Mouse (Mus musculus) brain, embryonic 18.5 days (tissue): ENCODE measurements around the gene Nudt19.
"Not testable (repeated sequence)": the region's sequence is repeated elsewhere in the genome, so short reads cannot be mapped to it uniquely, and the experiment has no call there.

Source experiments
- DNase-seq: peaks from one replicate; pipeline ENCODE4 v3.0.0-alpha.2; 2012; ENCODE audit warnings: low read depth, low spot score

Nudt19 gene

DNA sequence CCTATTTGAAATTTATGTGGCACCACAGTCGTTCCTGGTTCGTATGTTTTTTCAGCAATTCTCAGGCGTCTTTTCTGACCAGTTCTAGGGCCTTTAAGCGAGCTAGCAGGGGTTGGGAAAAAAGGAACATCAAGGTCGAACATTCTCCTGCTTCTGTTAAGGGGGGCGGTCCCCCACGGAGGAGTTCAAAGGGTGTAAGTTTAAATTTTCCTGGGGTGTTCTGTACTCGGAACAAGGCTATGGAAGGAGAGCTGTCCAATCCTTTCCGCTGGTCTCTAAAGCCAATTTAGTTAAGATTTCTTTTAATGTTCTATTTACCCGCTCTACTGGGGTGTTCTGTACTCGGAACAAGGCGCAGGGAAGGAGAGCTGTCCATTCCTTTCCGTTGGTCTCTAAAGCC, 9.9 kb upstream of the Nudt19 start:
- DNase-seq, result not testable (repeated sequence)

DNA sequence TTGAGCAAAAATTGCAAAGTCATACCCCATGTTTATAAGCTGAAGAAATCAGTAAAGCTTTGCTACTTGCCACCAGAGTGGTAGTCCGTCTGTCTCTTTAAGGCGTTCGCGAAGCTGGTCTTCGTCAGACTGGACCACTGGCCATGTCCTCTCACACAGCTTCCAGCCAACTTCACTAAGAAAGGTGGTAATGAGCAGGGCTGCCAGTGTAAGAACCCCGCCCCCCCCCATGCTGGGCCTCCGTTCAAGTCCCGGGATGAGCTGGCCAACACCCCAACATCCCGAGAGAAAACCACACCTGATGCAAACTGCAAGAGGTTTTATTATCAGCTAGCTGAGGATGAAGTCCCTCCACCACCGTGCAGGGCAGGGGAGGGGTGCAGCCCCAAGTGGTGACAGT, 8.8 kb upstream of the Nudt19 start:
- not testable (repeated sequence) for DNase-seq

DNA sequence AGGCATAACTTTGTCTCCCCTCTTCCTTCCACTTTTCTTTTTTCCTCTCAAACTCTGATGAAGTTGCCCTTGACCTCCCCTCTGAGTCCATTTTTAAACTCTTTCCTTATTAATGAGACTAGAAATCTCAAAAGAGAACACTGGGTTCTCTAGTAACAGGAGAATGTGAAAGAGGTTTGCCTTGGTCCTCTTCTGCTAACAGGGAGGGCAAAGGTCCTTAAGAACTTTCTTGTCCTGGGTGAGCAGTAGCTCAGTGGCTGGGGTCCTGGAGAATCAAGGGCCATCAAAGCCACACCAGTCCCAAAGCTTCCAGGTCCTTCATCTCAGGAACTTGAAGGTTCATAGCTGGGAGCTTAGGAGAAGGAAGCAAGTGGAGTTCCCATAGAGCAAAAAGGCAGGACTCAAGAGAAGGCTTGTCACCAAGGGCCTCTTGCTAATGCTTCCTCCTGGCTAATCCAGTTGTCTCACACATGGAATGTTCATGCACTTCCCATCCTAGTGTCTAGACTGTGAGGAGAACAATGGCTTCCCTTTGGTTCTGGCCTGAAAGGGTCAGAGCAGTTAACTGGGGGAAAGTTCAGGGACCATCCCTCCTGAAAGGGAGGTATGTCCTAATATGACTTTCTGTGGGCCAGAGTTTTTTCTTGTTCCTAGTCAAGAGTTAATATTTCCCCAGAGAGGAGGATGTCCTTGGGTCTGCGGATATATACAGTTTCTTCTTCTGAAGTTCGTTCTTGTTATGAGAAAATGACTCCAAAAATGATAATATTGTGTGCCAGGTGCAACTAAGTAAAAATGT, 8.2 kb upstream of the Nudt19 start:
- DNase-seq, result no peak

DNA sequence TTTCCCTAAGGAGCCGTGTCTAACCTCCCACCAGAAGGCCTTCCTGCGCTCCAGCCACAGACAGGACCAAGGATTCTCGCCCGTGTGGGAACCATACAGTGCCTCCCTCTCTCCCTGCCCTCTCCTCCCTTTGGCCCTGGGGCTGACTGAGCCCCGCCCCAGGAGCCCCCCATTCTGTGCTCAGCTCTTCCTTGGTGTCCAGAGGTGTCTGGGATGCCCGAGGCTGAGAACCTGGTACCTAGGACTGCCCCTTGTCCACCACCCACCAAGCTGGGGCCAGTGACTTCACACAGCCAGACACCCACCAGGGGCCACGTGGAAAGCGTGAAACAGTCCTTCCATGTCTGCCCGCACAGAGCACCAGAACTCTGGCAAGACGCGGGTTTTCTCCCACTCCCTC, 7.0 kb upstream of the Nudt19 start:
- DNase-seq, result no peak

DNA sequence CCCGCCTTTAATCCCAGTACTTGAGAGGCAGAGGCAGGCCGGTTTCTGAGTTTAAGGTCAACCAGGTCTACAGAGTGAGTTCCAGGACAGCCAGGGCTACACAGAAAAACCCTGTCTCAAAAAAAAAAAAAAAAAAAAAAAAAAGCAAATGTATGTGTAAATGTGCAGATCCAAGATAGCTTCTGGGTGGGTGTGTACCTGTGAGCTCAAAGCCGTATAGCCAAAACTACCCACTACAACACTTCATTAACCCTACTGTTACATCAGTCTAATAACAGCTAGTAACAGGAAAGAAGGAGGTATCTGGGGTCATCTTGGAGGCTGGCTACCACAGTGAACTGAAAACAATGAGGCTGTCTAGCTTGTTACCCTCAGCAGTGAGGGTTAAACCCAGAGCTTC, 3.7 kb upstream of the Nudt19 start:
- no peak for DNase-seq

DNA sequence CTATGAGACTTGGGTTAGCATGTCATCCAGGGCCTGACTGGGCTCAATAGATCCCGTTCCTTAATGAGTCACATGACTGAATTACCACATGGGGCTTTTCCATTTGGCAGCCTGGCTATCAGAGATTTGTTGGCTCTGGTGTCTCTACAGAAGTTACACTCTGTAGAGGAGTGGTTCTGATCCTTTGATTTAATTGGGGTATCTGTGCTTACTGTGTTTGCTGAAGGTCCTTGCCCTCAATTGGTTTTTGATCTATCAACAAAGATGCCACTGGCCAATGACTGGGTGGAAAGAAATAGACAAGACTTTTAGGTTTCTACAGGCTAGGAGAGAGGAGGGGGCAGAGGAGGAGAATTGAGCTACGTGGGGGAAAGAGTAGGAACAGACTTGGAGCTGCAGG, 2.6 kb upstream of the Nudt19 start:
- DNase-seq, result no peak

DNA sequence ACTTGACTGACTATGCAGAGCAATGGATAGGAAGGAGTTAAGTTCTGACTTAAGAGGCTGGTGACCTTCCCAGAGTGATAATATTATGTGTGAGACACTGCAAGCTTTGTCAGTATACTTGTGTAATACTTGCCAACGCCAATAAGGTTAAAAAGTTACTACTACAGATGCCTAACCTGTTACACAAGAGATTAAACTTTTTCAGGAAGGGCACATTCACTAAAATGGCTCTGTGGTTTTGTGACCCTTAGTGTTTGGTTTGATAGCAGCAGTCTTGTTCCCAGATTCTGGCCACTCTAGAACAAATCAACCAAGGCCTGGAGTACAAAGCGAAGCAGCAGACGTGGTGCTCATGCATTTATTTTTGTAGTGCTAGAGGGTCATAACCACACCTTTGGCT, 1.5 kb upstream of the Nudt19 start:
- no peak for DNase-seq

DNA sequence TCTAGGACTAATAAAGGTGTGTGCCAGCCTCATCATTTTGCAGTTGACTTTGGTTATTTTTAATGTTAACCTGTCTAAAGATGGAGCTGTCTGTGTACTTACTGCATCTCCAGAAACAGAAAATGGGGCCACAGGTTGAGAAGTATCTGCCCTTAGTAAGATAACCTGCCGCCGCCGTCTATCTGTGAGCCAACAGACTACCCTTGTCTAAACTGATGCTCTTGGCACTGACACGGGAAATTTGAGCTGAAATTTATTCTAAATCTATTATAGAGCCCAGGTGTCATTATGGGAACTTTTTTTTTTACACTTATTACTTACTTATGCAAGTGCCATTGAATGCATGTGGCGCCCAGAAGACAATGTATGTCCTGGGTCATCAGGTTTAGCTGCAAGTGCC, 801 bp upstream of the Nudt19 start:
- no peak for DNase-seq

DNA sequence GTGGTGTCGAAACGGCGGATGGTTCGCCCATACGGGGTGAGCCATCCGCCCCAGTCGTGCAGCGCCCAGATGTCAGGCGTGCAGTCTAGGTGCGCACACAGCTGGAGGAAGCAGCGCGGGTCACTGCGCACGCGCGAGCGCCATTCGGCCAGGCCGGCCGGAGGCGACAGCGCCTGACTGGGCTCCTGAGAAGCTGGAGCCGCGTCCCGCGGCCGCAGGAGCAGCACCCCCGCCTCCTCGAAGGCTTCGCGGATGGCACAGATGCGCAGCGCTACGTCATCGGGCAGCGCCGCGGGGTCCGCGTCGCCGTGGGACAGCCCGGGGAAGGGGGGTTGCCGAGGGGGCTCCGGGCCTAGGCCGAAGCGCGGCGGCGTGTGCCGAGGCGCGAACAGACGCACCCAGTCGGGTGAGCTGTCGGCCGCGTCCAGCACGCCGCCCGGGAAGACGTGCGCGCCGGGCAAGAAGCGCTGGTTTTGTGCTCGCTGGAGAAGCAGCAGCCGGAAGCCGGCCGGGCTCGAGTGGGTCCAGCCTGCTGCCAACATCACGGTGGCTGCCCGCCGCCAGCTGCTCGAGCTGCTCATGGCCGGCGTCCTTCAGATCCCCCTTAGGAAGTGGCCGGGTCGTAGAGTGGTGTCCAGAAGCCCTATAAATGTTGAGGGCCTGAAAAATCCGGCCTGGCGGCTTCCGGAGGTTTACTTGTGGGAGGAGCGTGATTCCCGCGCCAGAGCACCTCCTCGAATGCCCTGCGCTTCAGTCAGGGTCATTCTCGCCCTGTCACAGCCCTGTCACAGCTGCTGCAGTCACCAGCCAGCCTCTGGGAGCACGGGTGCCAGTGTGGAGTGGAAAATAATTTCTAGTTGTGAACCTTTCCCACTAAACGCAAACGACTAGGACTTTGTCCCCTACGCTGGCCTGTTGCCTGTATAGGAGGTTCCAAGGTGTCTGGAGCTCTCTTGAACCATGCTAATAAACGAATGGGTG, 590 bp downstream of the Nudt19 start:
- peak; percentile 79 for DNase-seq

DNA sequence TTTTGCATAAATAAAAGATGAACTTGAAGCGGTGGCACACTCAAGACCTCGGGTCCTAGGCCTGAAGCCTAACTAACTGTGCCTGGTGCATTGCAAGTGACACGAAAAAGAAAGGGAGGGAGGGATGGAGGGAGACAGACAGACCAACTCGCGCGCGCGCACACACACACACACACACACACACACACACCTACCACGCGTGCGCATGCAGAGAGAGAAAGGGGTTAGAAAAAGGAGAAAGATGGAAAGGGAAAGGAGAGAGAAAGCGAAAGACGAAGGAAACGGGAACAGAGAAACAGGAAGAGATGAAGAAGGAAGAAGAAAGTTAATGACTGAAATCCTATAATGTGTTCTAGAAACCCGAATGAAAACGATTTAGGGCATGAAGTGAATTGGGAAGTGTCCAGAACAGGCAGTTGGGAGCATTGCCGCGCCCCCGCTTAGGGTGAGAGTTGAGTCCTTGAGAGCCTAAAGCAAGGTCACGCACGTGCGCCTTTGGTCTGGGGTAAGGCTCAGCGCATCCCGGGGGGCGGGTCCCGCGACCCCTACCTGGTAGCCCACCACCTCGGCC, 1.4 kb downstream of the Nudt19 start:
- peak; percentile 22 for DNase-seq

DNA sequence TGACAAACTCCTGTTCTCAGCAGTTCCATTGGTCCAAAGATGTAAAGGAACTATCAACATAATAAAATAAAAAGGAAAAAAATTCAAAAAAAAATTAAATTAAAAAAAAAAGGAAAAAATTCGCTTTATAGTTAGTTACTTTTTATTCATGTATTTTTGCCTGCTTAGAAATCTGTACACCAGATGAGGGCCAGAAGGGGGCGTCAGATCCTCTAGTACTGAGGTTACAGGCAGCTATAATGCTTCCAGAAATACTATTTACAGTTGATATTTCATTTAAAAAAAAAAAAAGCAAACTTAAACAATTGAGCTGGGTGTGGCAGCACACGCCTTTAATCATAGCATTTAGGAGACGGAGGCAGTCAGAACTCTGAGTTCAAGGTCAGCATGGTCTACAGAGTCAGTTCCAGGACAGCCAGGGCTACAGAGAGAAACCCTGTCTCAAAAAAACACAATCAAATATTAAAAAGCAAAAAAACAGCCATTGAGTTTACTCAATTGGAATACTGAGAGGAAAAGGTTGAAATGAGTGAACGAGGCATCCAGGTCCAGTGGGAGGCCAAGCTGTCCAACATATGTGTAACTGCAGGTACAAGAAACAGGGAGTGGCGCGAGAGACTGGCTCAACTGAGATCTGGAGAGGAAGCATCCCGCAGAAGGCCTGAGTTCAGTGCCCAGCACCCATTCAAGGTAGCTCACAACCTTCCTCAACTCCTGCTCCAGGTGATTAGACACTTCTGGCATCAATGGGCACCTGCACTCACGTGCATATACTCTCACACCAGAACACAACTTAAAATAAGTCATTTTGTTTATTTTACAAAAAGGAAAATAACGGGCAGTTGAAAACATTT, 2.1 kb downstream of the Nudt19 start:
- no peak for DNase-seq

DNA sequence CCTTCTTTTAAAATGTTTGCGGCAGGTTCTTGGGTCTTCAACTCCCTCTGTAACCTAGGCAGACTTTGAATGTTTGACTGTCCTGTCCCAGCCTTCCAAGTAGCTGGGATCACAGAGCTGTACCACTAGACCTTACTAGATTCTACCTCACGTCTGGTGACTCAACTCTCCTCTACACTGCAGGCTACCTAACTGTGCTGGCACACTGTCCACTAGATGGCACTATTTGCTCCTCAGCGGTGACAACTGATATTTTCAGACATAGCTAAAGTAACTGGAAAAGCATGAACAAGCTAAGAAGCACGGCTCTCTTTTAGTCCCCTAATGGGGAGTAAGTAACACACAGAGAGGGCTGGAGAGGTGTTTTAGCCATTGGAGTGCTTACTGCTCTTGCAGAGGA, 10.2 kb downstream of the Nudt19 start:
- peak; percentile 34 for DNase-seq

DNA sequence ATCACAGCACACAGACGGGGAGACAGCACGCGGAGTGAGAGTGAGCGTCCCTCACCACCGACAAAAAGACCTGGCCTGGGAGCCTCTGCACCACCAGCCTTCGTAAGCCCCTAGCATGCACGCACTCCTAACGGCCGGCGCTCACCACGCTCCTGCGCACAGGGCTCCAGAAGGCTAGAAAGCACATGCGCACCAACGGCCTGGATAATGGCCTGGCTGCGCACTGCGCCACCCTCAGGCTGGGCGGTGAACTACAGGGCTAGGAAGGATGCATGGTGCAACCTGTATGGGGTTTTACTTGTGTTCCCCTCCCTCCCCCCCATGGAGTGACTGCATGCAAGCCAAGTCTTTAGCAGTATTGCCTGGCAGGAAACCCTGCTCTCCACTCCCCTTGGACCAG, 18.5 kb downstream of the Nudt19 start, which contains the start of gene Tdrd12:
Tdrd12 (minus strand) TSS at position 184 of the 400 bp plus-strand sequence.
- DNase-seq, result no peak

DNA sequence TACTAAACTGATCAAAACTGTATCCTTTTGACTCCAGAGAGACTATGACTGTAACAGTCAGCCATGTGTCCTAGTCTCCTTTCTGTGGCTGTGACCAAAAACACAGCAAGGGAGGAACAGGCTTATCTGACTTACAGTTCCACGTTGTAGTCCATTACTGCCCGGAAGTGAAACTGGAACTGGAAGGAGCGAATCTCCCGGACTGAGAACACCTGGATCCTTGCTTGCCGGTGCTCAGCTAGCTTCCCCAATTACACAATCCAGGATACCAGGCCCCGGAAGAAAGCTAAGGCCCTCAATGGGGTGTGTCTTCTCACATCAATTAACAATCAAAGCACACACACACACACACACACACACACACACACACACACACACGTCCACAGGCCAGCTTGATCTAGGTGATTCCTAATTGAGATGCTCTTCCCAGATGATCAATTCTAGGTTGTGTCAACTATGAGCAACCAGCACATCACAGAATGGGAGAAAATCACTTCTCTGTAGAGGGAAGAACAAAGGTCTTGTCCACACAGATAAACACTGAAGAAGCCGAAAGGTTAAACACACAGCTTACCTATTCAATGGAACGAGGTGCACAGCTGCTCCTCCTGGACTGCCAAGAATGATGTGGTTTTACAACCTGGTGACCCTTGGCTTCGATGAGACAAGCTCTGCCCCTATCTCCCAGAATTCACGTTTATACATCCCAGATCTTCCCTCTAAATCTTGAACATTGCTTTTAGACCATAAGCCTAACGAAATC, 20.2 kb downstream of the Nudt19 start:
- no peak for DNase-seq

DNA sequence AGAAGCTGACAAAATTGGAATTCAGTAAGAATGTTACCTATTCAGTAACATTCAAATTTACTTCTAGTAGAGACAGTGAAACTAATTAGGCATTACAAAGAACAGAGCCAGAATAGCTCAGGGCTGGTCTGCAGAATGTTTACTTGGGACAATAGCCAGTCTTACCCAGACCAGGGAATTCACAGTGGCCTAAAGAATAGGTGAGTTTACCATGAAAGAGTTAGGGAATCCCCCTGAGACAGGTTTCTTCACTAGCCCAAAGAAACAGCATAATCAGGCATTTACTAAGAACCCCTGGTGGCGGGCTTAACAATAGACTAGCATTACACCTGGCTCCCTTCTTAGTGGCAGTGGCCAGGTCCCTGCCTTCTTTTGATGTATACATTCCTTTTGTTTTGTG, 25.6 kb downstream of the Nudt19 start:
- not testable (repeated sequence) for DNase-seq

DNA sequence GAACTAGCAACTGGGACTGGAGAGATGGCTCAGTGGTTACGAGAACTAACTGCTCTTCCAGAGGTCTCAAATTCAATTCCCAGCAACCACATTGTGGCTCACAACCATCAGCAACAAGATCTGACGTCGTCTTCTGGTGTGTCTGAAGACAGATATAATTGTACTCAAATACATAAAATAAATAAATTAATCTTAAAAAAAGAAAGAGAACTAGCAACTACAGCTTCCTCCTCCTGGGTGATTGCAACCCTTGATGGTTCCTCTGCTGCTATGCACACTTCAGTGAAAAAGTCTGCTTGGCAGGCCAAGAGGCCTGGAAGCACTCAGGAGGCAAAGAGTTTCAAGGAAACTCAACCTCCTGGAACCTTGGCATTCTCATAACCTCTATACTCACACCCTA, 26.1 kb downstream of the Nudt19 start:
- DNase-seq, result no peak

DNA sequence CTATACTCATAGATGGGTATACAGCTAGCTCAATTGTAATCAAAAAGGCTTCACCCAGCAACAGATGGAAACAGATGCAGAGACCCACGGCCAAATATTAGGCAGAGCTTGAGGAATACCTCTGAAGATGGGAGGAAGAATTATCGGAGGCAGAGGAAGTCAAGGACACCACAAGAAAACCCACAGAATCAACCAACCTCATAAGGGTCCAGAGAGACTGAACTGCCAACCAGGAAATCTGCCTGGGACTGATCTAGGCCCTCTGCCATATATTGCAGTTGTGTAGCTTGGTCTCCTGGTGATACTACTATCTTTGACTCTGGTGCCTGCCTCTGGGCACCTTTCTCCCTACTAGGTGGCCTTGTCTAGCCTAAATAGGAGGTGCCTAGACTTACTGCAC, 29.3 kb downstream of the Nudt19 start:
- no peak for DNase-seq

DNA sequence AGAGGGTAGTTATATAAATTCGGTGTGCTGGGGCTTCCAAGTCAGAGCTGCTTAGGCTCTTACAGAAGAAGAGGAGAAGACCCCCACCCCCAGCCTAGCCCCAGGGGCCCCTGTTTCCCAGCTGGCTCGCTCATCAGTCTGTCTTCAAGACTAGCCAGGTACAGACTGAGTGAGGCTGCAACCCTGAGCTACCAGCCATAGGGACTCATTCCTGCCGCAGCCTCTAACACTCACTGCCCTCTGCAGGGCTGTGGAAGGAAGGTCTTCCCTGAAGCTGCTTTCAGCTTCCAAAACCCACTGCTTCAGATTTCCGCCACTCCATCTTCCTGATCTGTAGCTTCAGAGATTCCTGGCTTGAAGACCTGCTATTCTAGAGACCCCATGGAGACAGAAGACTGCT, 54.1 kb downstream of the Nudt19 start:
- no peak for DNase-seq

DNA sequence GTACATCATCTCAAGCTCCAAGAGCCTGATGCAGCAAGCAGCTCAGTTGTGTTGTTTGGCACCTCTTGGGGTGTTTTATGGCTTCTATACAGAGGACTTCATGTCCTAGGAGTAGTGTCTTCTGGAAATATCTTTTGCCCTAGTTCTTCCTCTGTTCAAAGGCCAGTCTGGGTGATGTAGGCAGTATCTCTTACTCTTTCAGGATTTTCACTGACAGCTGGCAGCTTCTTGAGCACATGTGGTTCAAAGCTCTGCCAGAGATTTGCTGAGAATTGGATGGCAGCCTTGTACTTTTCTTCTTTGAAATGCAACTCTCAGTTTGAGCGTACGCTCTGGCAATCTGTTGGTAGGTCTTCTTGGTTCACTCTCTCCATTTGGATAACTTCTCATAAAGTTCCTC, 58.6 kb downstream of the Nudt19 start:
- no peak for DNase-seq
